Mouse (Mus musculus) liver, embryonic 14.5 days (tissue): Measurements from ENCODE around the gene Anxa9. TPM values are rescaled to one million over a fixed set of nuclear protein-coding genes. Genes with fewer than 3 reads are reported as not detected.

Source experiments
- ATAC-seq: fragments of 200-750 bp; cut with Nextera tagmentation; 2 replicates; pipeline ENCODE4 v1.8.0; 2017; ENCODE audit warnings: moderate number of reproducible peaks, mild to moderate bottlenecking, moderate library complexity; ENCODE audit not compliant: insufficient read depth
- DNase-seq, 3 experiments: peaks; one replicate each; pipeline ENCODE4 v3.0.0-alpha.2; 2012 to 2013; ENCODE audit warnings: low read depth in 3 of 3, low spot score in 3 of 3
- H3K27ac ChIP-seq: fragments of 300-500 bp; sonication (generic); 2 replicates; pipeline ENCODE4 v1.5.1; 2014; ENCODE audit warnings: moderate library complexity, mild to moderate bottlenecking, control low read depth, inconsistent platforms
- H3K27me3 ChIP-seq: fragments of 300-500 bp; sonication (generic); 2 replicates; pipeline ENCODE4 v1.6.1; 2014; ENCODE audit warnings: mild to moderate bottlenecking, low read length, moderate library complexity; ENCODE audit not compliant: control insufficient read depth, insufficient read depth
- H3K36me3 ChIP-seq: fragments of 300-500 bp; sonication (generic); replicated peaks from 2 replicates; pipeline ENCODE4 v1.6.1; 2014; ENCODE audit warnings: low read depth; ENCODE audit not compliant: control insufficient read depth, insufficient read depth
- H3K4me1 ChIP-seq, 2 experiments: fragments of 200-500 bp in 1 of 2; fragments of 300-500 bp in 1 of 2; sonication (generic) in 1 of 2; replicated peaks; 2 replicates each; pipeline ENCODE4 v1.6.1; 2012 to 2014; ENCODE audit warnings: antibody characterized with exemption in 1 of 2, inconsistent platforms in 1 of 2, low read length in 1 of 2; ENCODE audit not compliant: control insufficient read depth in 2 of 2, insufficient read depth in 2 of 2
- H3K4me2 ChIP-seq: fragments of 300-500 bp; sonication (generic); 2 replicates; pipeline ENCODE4 v1.6.1; 2014; ENCODE audit warnings: low read depth, mild to moderate bottlenecking, control low read depth, moderate library complexity
- H3K4me3 ChIP-seq, 2 experiments: fragments of 200-500 bp in 1 of 2; fragments of 300-500 bp in 1 of 2; sonication (generic) in 1 of 2; 2 replicates each; pipeline ENCODE4 v1.5.1; 2012 to 2014; ENCODE audit warnings: low read depth in 2 of 2, low read length in 2 of 2, mild to moderate bottlenecking in 2 of 2, control low read depth in 1 of 2, inconsistent platforms in 1 of 2, moderate library complexity in 1 of 2; ENCODE audit not compliant: insufficient read depth in 1 of 2
- H3K9ac ChIP-seq: fragments of 300-500 bp; sonication (generic); replicated peaks from 2 replicates; pipeline ENCODE4 v1.6.1; 2014; ENCODE audit warnings: mild to moderate bottlenecking, control low read depth, moderate library complexity
- H3K9me3 ChIP-seq: fragments of 300-500 bp; sonication (generic); 2 replicates; pipeline ENCODE4 v1.6.1; 2016; ENCODE audit warnings: low read length, mixed read lengths; ENCODE audit not compliant: control insufficient read depth
- CTCF ChIP-seq: IDR thresholded peaks from 2 replicates; pipeline ENCODE4 v1.5.1; 2016; ENCODE audit warnings: antibody characterized with exemption, low read depth, control low read depth
- EP300 ChIP-seq: IDR thresholded peaks from 2 replicates; pipeline ENCODE4 v1.6.1; 2016; ENCODE audit warnings: antibody characterized with exemption, low read depth
- WGBS: fragments of 180-500 bp; shearing (Covaris S2); extraction: QIAGEN DNeasy Blood & Tissue Kit; methylation state at CpG from one replicate; pipeline ENCODE4 v1.1.7; 2014; ENCODE audit not compliant: insufficient replicate concordance; 5-methylcytosine and 5-hydroxymethylcytosine counted together
- polyA plus RNA-seq, 2 experiments: library from polyadenylated mRNA; depleted of rRNA in 1 of 2; stranded (reverse) in 1 of 2; unstranded in 1 of 2; fragments of >200 nt; fragmentation: Nextera tagmentation in 1 of 2; extraction: Ambion mirVana in 1 of 2; gene quantifications; 2 replicates each; pipeline versions ENCODE4 v1.2.1 to v1.2.3; 2012 to 2014

Anxa9 gene
- polyA plus RNA-seq, 2 experiments, result 2.6 to 2.8 TPM

DNA sequence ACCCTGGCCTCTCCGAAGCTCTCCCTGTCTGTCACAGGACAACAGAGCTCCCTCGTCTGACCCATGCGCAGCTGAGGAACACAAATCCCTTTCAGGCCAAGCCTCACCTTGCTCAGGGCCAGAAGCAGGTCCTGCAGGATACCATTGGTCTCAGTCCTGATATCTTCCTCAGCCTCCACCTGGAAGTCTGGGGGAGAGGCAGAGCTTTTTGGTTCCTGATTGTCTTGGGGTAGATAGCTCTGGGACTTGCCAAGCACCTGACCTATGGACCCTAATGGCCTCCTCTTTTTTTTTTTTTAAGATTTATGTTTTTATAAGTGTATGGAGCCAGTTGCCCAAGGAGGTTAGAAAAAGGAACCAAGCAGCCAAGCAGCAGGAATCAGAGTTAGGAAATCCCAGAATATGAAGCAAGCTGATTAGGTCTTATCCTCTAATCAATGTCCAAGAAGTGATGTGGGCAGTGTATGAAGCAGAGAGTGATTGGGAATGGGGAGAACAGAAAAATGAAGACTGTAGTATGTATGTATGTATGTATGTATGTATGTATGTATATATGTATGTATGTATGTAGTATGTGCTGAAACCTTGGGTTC lies 5.7 kb downstream of the Anxa9 start:
- H3K36me3 ChIP-seq, result no peaks in the 10 kb centered on the region
- DNase-seq (no peak), ATAC-seq (no peak)
- no peak overlapping the region for H3K9ac ChIP-seq
- H3K27ac ChIP-seq, result no peak overlapping the region
- no peaks in the 10 kb centered on the region for H3K9me3 ChIP-seq
- H3K4me3 ChIP-seq, result no peak overlapping the region
- TF ChIP-seq CTCF (no peak), EP300 (no peak)
- peaks cover 0 to under 1% of the 10 kb centered on the region in 2 experiments; a peak in 1 of 4 replicates for H3K4me1 ChIP-seq
- WGBS, result 86% methylated on average over 3 of the region's 3 CpGs
- no peak overlapping the region for H3K4me2 ChIP-seq
- no peaks in the 10 kb centered on the region for H3K27me3 ChIP-seq

DNA sequence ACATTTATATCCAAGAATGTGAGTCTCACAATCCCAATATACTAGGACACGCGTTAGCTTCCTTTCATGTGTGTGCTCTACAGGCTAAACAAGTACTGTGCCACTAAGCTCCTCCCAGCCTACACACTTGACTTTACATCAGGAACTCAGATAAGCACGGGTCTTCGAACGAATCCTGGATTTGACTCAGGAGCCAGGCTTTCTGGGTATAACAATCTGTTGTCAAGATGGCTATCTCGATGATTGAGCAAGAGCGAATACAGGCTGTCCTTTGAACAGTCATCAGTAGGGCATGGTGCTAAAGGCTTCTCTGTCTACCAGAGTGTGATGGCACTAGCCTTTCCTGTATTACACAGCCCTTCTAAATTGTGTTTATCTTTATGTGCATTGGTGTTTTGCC lies 9.0 kb downstream of the Anxa9 start:
- 0 out of 2 replicates have a peak, but pooled peaks have one; percentile 25 for ATAC-seq
- Histone ChIP-seq H3K4me2 (no peak overlapping the region), H3K27me3 (no peaks in the 10 kb centered on the region), H3K9ac (no peak overlapping the region), H3K36me3 (no peaks in the 10 kb centered on the region; the same call in 1 of the 2 replicates), H3K4me3 (no peak overlapping the region), H3K27ac (no peak overlapping the region), H3K9me3 (no peaks in the 10 kb centered on the region), H3K4me1 (peaks cover 0 to 14% of the 10 kb centered on the region in 2 experiments; a peak in 2 of 4 replicates)
- WGBS, result 48% methylated on average over 7 of the region's 7 CpGs
- TF ChIP-seq EP300 (no peak), CTCF (no peak)
- no peak for DNase-seq

DNA sequence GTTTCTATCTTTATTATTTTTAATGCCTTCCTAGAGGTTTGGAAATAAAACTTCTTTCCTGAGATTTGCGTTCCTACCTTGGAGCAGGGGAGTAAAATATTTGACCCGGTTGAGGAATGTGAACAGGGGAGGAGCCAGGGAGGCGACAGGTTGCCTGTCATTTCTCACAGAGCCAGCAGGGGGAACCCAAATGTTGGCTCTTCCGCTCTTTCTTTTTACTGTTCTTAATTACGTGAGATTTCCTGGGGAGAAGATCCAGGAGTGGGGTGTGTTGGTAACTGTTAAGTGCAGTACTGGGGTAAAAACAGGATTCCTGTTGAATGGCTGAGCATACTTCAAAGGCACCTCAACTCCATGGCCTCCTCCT lies 10.9 kb downstream of the Anxa9 start:
- TF ChIP-seq CTCF (peak; percentile 78), EP300 (no peak)
- DNase-seq, result no peak
- no peak for ATAC-seq

DNA sequence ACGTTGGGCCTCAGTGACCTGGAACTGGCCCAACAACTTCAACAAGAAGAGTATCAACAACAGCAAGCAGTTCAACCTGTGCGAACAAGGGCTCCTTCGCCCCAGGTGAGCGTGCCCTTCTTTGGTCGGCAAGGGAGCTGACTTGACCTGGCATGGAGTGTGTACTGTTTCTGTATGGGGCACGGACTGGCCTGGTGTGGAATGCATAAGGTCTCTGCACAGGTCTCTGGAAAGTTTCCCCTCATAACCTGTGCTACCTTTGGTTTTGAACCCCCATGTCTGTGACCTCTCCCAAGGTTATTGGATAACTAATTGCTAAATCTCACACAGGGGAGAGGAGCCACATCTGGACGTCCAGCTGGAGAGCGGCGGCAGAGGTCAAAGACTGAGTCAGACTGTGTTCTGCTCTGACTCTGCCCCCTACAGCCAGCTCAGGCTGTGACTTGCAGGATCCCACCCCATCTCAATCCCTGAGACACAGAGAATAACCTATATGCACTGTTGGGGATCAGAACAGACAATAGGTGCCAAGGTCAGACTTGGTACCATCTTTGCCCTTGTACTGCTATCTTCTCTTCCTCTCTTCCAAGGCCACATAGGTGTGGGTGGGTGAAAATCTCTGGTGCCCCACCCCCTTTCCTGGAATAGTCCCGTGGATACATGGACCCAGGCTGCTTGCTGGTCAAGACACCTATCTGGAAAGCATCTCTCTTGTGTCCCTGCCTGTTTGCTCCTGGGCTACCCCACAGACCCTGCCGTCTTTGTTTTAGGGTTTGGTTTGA lies 11.5 kb downstream of the Anxa9 start:
- H3K9ac ChIP-seq, result no peak overlapping the region

More for the DNA sequence above, 10.9 kb downstream of the Anxa9 start:
- Histone ChIP-seq H3K27me3 (no peaks in the 10 kb centered on the region), H3K4me2 (no peak overlapping the region), H3K4me1 (peaks cover 0 to 14% of the 10 kb centered on the region in 2 experiments; a peak in 2 of 4 replicates), H3K9ac (no peak overlapping the region), H3K27ac (no peak overlapping the region), H3K36me3 (no peaks in the 10 kb centered on the region; the same call in 1 of the 2 replicates), H3K4me3 (no peak overlapping the region), H3K9me3 (no peaks in the 10 kb centered on the region)
- WGBS, result 12% methylated on average over 5 of the region's 5 CpGs

DNA sequence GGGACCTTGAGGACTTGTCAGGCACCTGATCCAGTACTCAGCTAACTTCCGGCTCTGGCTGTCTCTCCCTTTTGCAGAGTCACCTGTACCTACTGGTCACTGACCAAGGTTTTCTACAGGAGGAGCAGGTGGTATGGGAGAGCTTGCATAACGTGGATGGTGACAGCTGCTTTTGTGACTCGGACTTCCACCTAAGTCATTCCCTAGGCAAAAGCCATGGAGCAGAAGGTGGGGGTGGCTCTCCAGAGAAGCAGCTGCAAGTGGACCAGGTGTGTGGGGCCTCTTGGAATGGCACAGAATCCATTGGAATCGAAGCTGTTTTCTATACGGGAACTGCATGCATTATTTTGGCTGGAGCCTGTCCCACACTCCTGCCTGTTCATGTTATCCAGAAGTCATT lies 12.3 kb downstream of the Anxa9 start:
- no peaks in the 10 kb centered on the region for H3K27me3 ChIP-seq
- H3K9ac ChIP-seq, result no peak overlapping the region
- no peak overlapping the region for H3K4me3 ChIP-seq
- DNase-seq (no peak), ATAC-seq (no peak)
- H3K27ac ChIP-seq, result no peak overlapping the region
- no peak for TF ChIP-seq EP300
- no peak for TF ChIP-seq CTCF
- peaks cover 2% of the 10 kb centered on the region; the same call in 1 of the 2 replicates for H3K36me3 ChIP-seq
- no peaks in the 10 kb centered on the region for H3K9me3 ChIP-seq
- no peak overlapping the region for H3K4me2 ChIP-seq
- WGBS, result 70% methylated on average over 5 of the region's 5 CpGs
- H3K4me1 ChIP-seq, result peaks cover 0 to 14% of the 10 kb centered on the region in 2 experiments; a peak in 2 of 4 replicates

More for the DNA sequence above, 11.5 kb downstream of the Anxa9 start:
- DNase-seq (no peak), ATAC-seq (peak; percentile 19; the same call in 1 of the 2 replicates)
- H3K27me3 ChIP-seq, result no peaks in the 10 kb centered on the region
- no peak for TF ChIP-seq EP300
- TF ChIP-seq CTCF, result peak; percentile 29; the same call in 1 of the 2 replicates
- no peak overlapping the region for H3K4me2 ChIP-seq
- H3K9me3 ChIP-seq, result no peaks in the 10 kb centered on the region
- H3K36me3 ChIP-seq, result peaks cover 2% of the 10 kb centered on the region; the same call in 1 of the 2 replicates
- H3K4me3 ChIP-seq, result no peak overlapping the region
- H3K4me1 ChIP-seq, result peaks cover 0 to 14% of the 10 kb centered on the region in 2 experiments; a peak in 2 of 4 replicates
- H3K27ac ChIP-seq, result no peak overlapping the region
- 71% methylated on average over 11 of the region's 11 CpGs for WGBS
